ENCODE assay signal across 8 mouse cellular contexts in the genomic region with DNA sequence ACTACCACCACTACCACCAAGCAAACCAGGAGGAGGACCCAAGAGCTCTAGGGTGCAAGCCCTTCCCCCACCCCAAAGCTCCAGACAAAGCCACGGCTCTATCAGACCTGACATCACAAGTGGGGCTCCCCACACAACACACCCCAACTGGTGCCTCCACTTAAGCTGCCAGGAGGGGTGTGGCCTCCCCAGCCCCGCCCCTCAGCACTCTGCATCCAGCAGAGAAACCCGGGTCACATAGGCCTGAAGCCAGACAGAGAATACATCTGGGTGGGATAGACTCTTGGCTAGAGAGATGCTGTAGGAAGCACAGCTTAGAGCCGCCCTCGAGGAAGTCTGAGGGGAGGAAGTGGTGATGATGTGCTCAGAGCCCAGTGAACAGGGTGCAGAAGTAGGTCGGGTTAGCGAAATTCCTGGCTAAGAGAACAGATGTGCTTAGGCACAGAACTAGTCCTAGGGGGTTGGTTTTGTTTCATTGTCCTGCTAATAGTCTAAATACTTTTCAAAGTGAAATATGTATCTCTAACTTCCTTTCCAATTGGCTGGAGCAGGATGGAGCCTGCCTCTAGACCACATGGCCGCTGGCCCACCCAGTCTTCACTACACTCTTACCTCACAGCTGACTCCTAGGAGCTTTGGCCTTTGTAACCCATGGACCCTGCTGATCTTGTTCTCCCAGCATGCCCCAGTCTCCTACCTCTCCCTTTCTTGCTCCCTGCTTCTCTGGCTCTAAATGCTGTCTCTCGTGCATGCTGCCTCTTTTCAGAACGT. TPM values are rescaled to one million over a fixed set of nuclear protein-coding genes. Genes with fewer than 3 reads are reported as not detected.
DNase-seq lines count a peak whose midpoint lies in the region; ATAC-seq and TF ChIP-seq lines count a peak whose summit lies in the region.

No protein-coding gene starts in this region.

- no peak overlapping the region for H3ac ChIP-seq in myocyte (ENCODE audit: control insufficient read depth, insufficient read length)

- TF ChIP-seq POLR2A in myocyte (IDR thresholded peaks at IDR 0.05; ENCODE audit: insufficient read length, low read depth) = no peak

- H3K27me3 ChIP-seq in midbrain, embryonic 13.5 days = no peaks in the 10 kb centered on the region
- H3K27me3 ChIP-seq in midbrain, embryonic 11.5 days (ENCODE audit: control insufficient read depth, insufficient read depth, low read length) = no peaks in the 10 kb centered on the region
- no peaks in the 10 kb centered on the region for H3K27me3 ChIP-seq in intestine, embryonic 16.5 days (replicated peaks; ENCODE audit: control insufficient read depth, insufficient read depth, low read length)
- no peaks in the 10 kb centered on the region for H3K27me3 ChIP-seq in myocyte (ENCODE audit: control insufficient read depth, insufficient read depth, insufficient read length)

- H3K79me2 ChIP-seq in myocyte (ENCODE audit: control insufficient read depth, insufficient read depth) = no peaks in the 10 kb centered on the region

- no peak for ATAC-seq in midbrain, embryonic 13.5 days
- no peak for ATAC-seq in midbrain, embryonic 11.5 days (ENCODE audit: low FRiP score)
- peak; percentile 70 for ATAC-seq in common myeloid progenitor, adult 5-6 weeks (replicated peaks; ENCODE audit: low read depth, poor library complexity, severe bottlenecking)
- peak; percentile 85 for ATAC-seq in intestine, embryonic 16.5 days

- peaks cover 77% of the 10 kb centered on the region for H3K36me3 ChIP-seq in midbrain, embryonic 13.5 days
- H3K36me3 ChIP-seq in midbrain, embryonic 11.5 days (ENCODE audit: control insufficient read depth, insufficient read depth, low read length) = peaks cover 24% of the 10 kb centered on the region
- peaks cover 29% of the 10 kb centered on the region; the same call in 1 of the 2 replicates for H3K36me3 ChIP-seq in intestine, embryonic 16.5 days (ENCODE audit: control insufficient read depth, insufficient read depth, low read length)
- H3K36me3 ChIP-seq in myocyte (ENCODE audit: control insufficient read depth, insufficient read depth) = peaks cover 32% of the 10 kb centered on the region

- DNase-seq in midbrain, embryonic 11.5 days (ENCODE audit: low spot score, missing footprints) = no peak
- DNase-seq in layer of hippocampus, postnatal 36 days = no peak
- no peak for DNase-seq in layer of hippocampus, postnatal 10 days (ENCODE audit: low spot score in 2 of 2)
- DNase-seq in ovary, adult 18-20 months (ENCODE audit: low spot score) = no peak

- no peaks in the 10 kb centered on the region for H3K9me3 ChIP-seq in midbrain, embryonic 13.5 days
- no peaks in the 10 kb centered on the region for H3K9me3 ChIP-seq in midbrain, embryonic 11.5 days (ENCODE audit: control insufficient read depth, low read length)
- no peaks in the 10 kb centered on the region for H3K9me3 ChIP-seq in intestine, embryonic 16.5 days (ENCODE audit: control insufficient read depth, low read length)

- H3K4me3 ChIP-seq in midbrain, embryonic 13.5 days (replicated peaks) = no peak overlapping the region
- no peak overlapping the region for H3K4me3 ChIP-seq in midbrain, embryonic 11.5 days (ENCODE audit: low read depth, low read length)
- H3K4me3 ChIP-seq in intestine, embryonic 16.5 days (ENCODE audit: low read length) = no peak overlapping the region
- H3K4me3 ChIP-seq in myocyte = no peak overlapping the region

- H3K27ac ChIP-seq in midbrain, embryonic 13.5 days = no peak overlapping the region
- no peak overlapping the region for H3K27ac ChIP-seq in midbrain, embryonic 11.5 days (ENCODE audit: low read depth, low read length)
- peak overlapping the region; percentile 84 for H3K27ac ChIP-seq in intestine, embryonic 16.5 days (ENCODE audit: low read length)

- H3K4me2 ChIP-seq in midbrain, embryonic 13.5 days (replicated peaks) = no peak overlapping the region
- no peak overlapping the region for H3K4me2 ChIP-seq in midbrain, embryonic 11.5 days
- H3K4me2 ChIP-seq in intestine, embryonic 16.5 days (ENCODE audit: low read depth, low read length) = 0 out of 2 replicates have a peak overlapping the region, but pooled peaks have one; percentile 2
- H3K4me2 ChIP-seq in myocyte (ENCODE audit: low read depth) = no peak overlapping the region

- 45% methylated on average over 10 of the region's 10 CpGs for WGBS in midbrain, embryonic 13.5 days
- 45% methylated on average over 10 of the region's 10 CpGs for WGBS in midbrain, embryonic 11.5 days
- 32% methylated on average over 10 of the region's 10 CpGs for WGBS in intestine, embryonic 16.5 days

- no peaks in the 10 kb centered on the region for H3K4me1 ChIP-seq in midbrain, embryonic 13.5 days (replicated peaks)
- no peaks in the 10 kb centered on the region; the same call in 1 of the 2 replicates for H3K4me1 ChIP-seq in midbrain, embryonic 11.5 days (ENCODE audit: control insufficient read depth, insufficient read depth, low read length)
- peaks cover 21% of the 10 kb centered on the region for H3K4me1 ChIP-seq in intestine, embryonic 16.5 days (ENCODE audit: control insufficient read depth, insufficient read depth, low read length)

- H3K9ac ChIP-seq in midbrain, embryonic 13.5 days (replicated peaks) = 0 out of 2 replicates have a peak overlapping the region, but pooled peaks have one; percentile 0
- H3K9ac ChIP-seq in midbrain, embryonic 11.5 days (ENCODE audit: low read length) = no peak overlapping the region
- peak overlapping the region; percentile 48 for H3K9ac ChIP-seq in intestine, embryonic 16.5 days (ENCODE audit: low read depth, low read length)

TF ChIP-seq in myocyte, 11 proteins besides CTCF, POLR2A, EP300 and RAD21:
- TF ChIP-seq POLR2AphosphoS2 (IDR thresholded peaks at IDR 0.05; ENCODE audit: insufficient read length, low read depth) (peak; percentile 31), MYOD1 (IDR thresholded peaks at IDR 0.05; ENCODE audit: control insufficient read depth in 1 of 3, insufficient read length in 2 of 3, low read depth in 2 of 3) (no peak)

RNA-seq across cellular contexts. Expression of a gene that starts 0.8 kb away (rescaled TPM):
- 0.15 TPM in 1 of 2 replicates, not detected in the other for polyA plus RNA-seq in midbrain, embryonic 13.5 days (2015; fragmentation: Nextera tagmentation; extraction: Ambion mirVana)
- polyA plus RNA-seq in midbrain, embryonic 11.5 days (2014; fragmentation: Nextera tagmentation; extraction: Ambion mirVana) = not detected in 2 replicates
- total RNA-seq in common myeloid progenitor, adult 5-6 weeks (2017) = not detected in 2 replicates
- 0.13 and 0.34 TPM in 2 replicates for polyA plus RNA-seq in intestine, embryonic 16.5 days (2015; fragmentation: Nextera tagmentation; extraction: Ambion mirVana)
- 0.12 TPM for polyA plus RNA-seq in myocyte (2012; fragmentation: generic; extraction: Trizol)
- not detected for total RNA-seq in layer of hippocampus, postnatal 36 days (2021)
- not detected for total RNA-seq in layer of hippocampus, postnatal 10 days (2021)

RNA-seq across cellular contexts. Expression of a gene that starts 16.3 kb away (rescaled TPM):
- polyA plus RNA-seq in midbrain, embryonic 13.5 days (2015; fragmentation: Nextera tagmentation; extraction: Ambion mirVana) = 25.6 and 29.1 TPM in 2 replicates
- 18.6 and 23.1 TPM in 2 replicates for polyA plus RNA-seq in midbrain, embryonic 11.5 days (2014; fragmentation: Nextera tagmentation; extraction: Ambion mirVana)
- 18.0 and 19.8 TPM in 2 replicates for total RNA-seq in common myeloid progenitor, adult 5-6 weeks (2017)
- polyA plus RNA-seq in intestine, embryonic 16.5 days (2015; fragmentation: Nextera tagmentation; extraction: Ambion mirVana) = 15.1 and 16.8 TPM in 2 replicates
- 34.9 TPM for polyA plus RNA-seq in myocyte (2012; fragmentation: generic; extraction: Trizol)
- total RNA-seq in layer of hippocampus, postnatal 36 days (2021) = 10 to 100 TPM; 61.9 to 68.5 TPM
- total RNA-seq in layer of hippocampus, postnatal 10 days (2021) = 10 to 100 TPM; 69.7 to 82.6 TPM

RNA-seq across cellular contexts. Expression of a gene that starts 16.4 kb away (rescaled TPM):
- 11.4 and 15.1 TPM in 2 replicates for polyA plus RNA-seq in midbrain, embryonic 13.5 days (2015; fragmentation: Nextera tagmentation; extraction: Ambion mirVana)
- polyA plus RNA-seq in midbrain, embryonic 11.5 days (2014; fragmentation: Nextera tagmentation; extraction: Ambion mirVana) = 14.0 and 17.3 TPM in 2 replicates
- 18.8 and 21.6 TPM in 2 replicates for total RNA-seq in common myeloid progenitor, adult 5-6 weeks (2017)
- polyA plus RNA-seq in intestine, embryonic 16.5 days (2015; fragmentation: Nextera tagmentation; extraction: Ambion mirVana) = 28.7 and 33.7 TPM in 2 replicates
- polyA plus RNA-seq in myocyte (2012; fragmentation: generic; extraction: Trizol) = 19.0 TPM
- total RNA-seq in layer of hippocampus, postnatal 36 days (2021) = 10 to 100 TPM; 17.8 to 18.6 TPM
- 10 to 100 TPM; 13.0 to 16.1 TPM for total RNA-seq in layer of hippocampus, postnatal 10 days (2021)

RNA-seq across cellular contexts. Expression of a gene that starts 21.1 kb away (rescaled TPM):
- 8.9 and 10.5 TPM in 2 replicates for polyA plus RNA-seq in midbrain, embryonic 13.5 days (2015; fragmentation: Nextera tagmentation; extraction: Ambion mirVana)
- 5.3 and 5.4 TPM in 2 replicates for polyA plus RNA-seq in midbrain, embryonic 11.5 days (2014; fragmentation: Nextera tagmentation; extraction: Ambion mirVana)
- 29.8 and 31.7 TPM in 2 replicates for total RNA-seq in common myeloid progenitor, adult 5-6 weeks (2017)
- polyA plus RNA-seq in intestine, embryonic 16.5 days (2015; fragmentation: Nextera tagmentation; extraction: Ambion mirVana) = 48.6 and 49.7 TPM in 2 replicates
- 97.4 TPM for polyA plus RNA-seq in myocyte (2012; fragmentation: generic; extraction: Trizol)
- 10 to 100 TPM; 13.7 to 14.2 TPM for total RNA-seq in layer of hippocampus, postnatal 36 days (2021)
- 10 to 100 TPM; 33.4 to 41.1 TPM for total RNA-seq in layer of hippocampus, postnatal 10 days (2021)

RNA-seq across cellular contexts. Expression of a gene that starts 24.5 kb away (rescaled TPM):
- polyA plus RNA-seq in midbrain, embryonic 13.5 days (2015; fragmentation: Nextera tagmentation; extraction: Ambion mirVana) = 179 and 197 TPM in 2 replicates
- polyA plus RNA-seq in midbrain, embryonic 11.5 days (2014; fragmentation: Nextera tagmentation; extraction: Ambion mirVana) = 157 and 158 TPM in 2 replicates
- total RNA-seq in common myeloid progenitor, adult 5-6 weeks (2017) = 17.8 and 35.4 TPM in 2 replicates
- 56.6 and 57.8 TPM in 2 replicates for polyA plus RNA-seq in intestine, embryonic 16.5 days (2015; fragmentation: Nextera tagmentation; extraction: Ambion mirVana)
- 77.4 TPM for polyA plus RNA-seq in myocyte (2012; fragmentation: generic; extraction: Trizol)
- 10 to 100 TPM; 24.1 to 29.4 TPM for total RNA-seq in layer of hippocampus, postnatal 36 days (2021)
- total RNA-seq in layer of hippocampus, postnatal 10 days (2021) = 10 to 100 TPM; 44.4 to 46.5 TPM

Comparison
In these comparisons a context has a peak if more than half of its experiments do, and no peak if none do; other contexts are left out.
1. ATAC-seq: peak in common myeloid progenitor, adult 5-6 weeks (single experiment) and intestine, embryonic 16.5 days (single experiment); none in midbrain, embryonic 13.5 days (single experiment) and midbrain, embryonic 11.5 days (single experiment).